Mouse (Mus musculus): Measurements from ENCODE around the gene Galc. TPM values are rescaled to one million over a fixed set of nuclear protein-coding genes. Genes with fewer than 3 reads are reported as not detected.

Galc gene
- polyA plus RNA-seq (2014; fragmentation: Illumina TruSeq; extraction: RNeasy Lipid Tissue Mini Kit (QIAGEN cat#74804); ENCODE audit: low read depth, low replicate concordance), result 3.8 TPM

DNA sequence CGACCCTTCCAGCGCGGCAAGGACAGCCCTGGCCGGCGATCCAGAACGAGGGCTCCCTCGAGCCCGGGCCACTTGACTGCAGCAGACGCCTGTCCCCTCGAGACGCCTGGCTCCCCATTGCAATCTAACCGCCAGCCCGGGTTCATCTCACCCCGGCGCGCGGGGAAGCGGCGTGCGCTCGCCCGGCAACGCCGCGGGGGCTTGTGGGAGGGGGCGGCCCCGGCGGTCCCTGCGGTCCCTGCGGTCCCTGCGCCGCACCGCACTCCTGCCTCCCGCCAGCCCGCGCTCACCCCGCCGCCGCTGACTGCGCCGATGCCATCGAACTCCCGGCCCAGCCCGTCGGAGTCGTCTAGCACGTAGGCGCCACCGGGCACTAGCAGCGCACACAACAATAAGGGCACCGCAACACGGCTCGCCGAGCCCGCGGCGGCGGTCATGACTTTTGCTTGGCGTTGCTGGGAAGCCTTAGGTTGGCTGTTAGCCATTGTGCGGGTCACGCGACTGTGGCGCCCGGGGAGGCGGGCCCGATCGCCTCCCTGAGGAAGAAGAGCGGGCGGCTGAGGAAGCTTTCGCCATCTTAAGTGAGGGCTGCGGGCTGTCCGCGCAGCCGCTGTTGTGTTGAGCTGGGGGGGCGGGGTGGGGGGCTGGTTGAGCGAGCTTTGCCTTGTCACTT is at the start of gene Galc:
Gene Galc, minus strand, starts transcription at position 615 of the 673 bp plus-strand sequence.

DNA sequence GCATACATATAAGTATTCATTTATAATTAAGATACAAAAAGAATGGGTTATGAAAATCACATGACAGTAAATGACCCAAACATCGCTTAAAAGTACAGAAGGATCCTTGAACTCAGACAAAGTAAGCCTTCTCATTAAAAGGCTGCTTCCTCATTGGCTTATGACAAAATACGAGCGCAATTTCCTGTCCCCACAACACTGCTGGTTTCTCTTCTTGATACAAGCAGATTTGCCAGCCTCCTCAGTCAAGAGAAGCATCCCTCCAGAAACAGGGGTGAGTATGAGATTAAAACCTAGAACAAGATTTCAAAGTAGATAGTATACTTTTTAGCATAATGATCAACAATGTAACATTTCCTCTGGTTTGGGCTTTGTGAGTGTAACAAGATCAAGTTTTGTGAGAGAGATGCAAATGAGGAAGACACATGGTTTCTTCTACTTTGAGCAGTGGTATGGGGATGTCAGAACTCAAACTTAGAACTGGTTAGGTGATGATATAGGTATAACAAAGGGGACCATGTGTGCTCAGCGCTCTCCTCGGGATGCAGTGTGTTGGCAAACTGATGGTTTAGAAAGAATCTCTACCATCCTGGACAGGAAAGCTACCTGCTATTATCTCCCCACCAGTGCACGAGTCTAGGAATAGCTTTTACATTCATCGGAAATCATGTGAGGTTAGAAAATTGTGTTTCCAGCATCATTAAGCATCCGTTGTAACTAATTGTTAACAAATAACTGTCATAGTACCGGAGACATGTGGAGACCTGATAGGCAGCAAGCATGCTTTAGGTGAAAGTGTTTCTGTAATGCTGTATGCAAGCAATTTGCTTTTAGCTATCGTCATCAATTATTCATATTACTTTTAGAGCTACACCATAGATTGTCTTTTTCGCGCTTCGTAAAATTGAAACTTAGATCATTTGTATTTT is 9.4 kb upstream of the Galc start, which contains the start of gene Gpr65:
Gene Gpr65, plus strand, starts transcription at position 195 of the 929 bp plus-strand sequence.

Other genes starting within 250 kb of the Galc start
- 3.9 TPM for gene Gpr65, start 9.2 kb upstream of the Galc start, polyA plus RNA-seq (2014; fragmentation: Illumina TruSeq; extraction: RNeasy Lipid Tissue Mini Kit (QIAGEN cat#74804); ENCODE audit: low read depth, low replicate concordance)